Mouse (Mus musculus): Measurements from ENCODE around the gene H2-Q7. TPM values are rescaled to one million over a fixed set of nuclear protein-coding genes. Genes with fewer than 3 reads are reported as not detected.
A peak's percentile ranks its signal among the peaks of the same experiment; 100 is the strongest.
"Not testable (repeated sequence)": the region's sequence is repeated elsewhere in the genome, so short reads cannot be mapped to it uniquely, and the experiment has no call there.

Gene H2-Q7
- polyA plus RNA-seq (2014; fragmentation: Nextera tagmentation; extraction: Ambion mirVana) = 11.2 and 12.5 TPM in 2 replicates

- not testable (repeated sequence) for H3K4me1 ChIP-seq (ENCODE audit: control insufficient read depth, insufficient read depth, low read length); H3K27ac ChIP-seq (ENCODE audit: low read depth, low read length); H3K36me3 ChIP-seq (ENCODE audit: control insufficient read depth, insufficient read depth, low read length); H3K27me3 ChIP-seq (ENCODE audit: control insufficient read depth, insufficient read depth, low read length); H3K9me3 ChIP-seq (ENCODE audit: control insufficient read depth, low read length)
- ATAC-seq (ENCODE audit: insufficient read depth, low FRiP score, low TSS enrichment) = peak; percentile 95
- WGBS = 3% methylated on average over 18 of the region's 18 CpGs
- Histone ChIP-seq H3K9ac (ENCODE audit: low read length) (peak within 1 kb of the TSS; percentile 62), H3K4me3 (ENCODE audit: low read depth, low read length) (peak within 1 kb of the TSS; percentile 41), H3K4me2 (ENCODE audit: low read depth) (peak within 1 kb of the TSS; percentile 86)
- DNase-seq (ENCODE audit: low spot score) = peak; percentile 75
Observed at GRCm38 (mm10) chr17:35438885-35439284, at the start of gene H2-Q7. Gene H2-Q7, plus strand, starts transcription at chr17:35439155.

GRCm38 (mm10) chr17:35389796-35390195 is 49.2 kb upstream of the H2-Q7 start:
- H3K36me3 ChIP-seq (ENCODE audit: control insufficient read depth, insufficient read depth, low read length); H3K9me3 ChIP-seq (ENCODE audit: control insufficient read depth, low read length); H3K27ac ChIP-seq (ENCODE audit: low read depth, low read length); ATAC-seq (ENCODE audit: insufficient read depth, low FRiP score, low TSS enrichment); H3K4me3 ChIP-seq (ENCODE audit: low read depth, low read length); H3K9ac ChIP-seq (ENCODE audit: low read length); H3K4me2 ChIP-seq (ENCODE audit: low read depth); H3K4me1 ChIP-seq (ENCODE audit: control insufficient read depth, insufficient read depth, low read length); H3K27me3 ChIP-seq (ENCODE audit: control insufficient read depth, insufficient read depth, low read length): not testable (repeated sequence)
- DNase-seq (ENCODE audit: low spot score) = peak; percentile 32
- 4% methylated on average over 7 of the region's 7 CpGs for WGBS

- 72% methylated on average over 2 of the region's 2 CpGs for WGBS
- not testable (repeated sequence) for ATAC-seq (ENCODE audit: insufficient read depth, low FRiP score, low TSS enrichment); H3K4me3 ChIP-seq (ENCODE audit: low read depth, low read length)
Observed at GRCm38 (mm10) chr17:35392671-35393070, 46.3 kb upstream of the H2-Q7 start.

GRCm38 (mm10) chr17:35393864-35394800 is 44.8 kb upstream of the H2-Q7 start:
- not testable (repeated sequence) for H3K36me3 ChIP-seq (ENCODE audit: control insufficient read depth, insufficient read depth, low read length); DNase-seq (ENCODE audit: low spot score)
- under 1% methylated on average over 44 of the region's 75 CpGs for WGBS

More at GRCm38 (mm10) chr17:35392671-35393070, 46.3 kb upstream of the H2-Q7 start:
- H3K9ac ChIP-seq (ENCODE audit: low read length); H3K4me1 ChIP-seq (ENCODE audit: control insufficient read depth, insufficient read depth, low read length); H3K27ac ChIP-seq (ENCODE audit: low read depth, low read length); H3K9me3 ChIP-seq (ENCODE audit: control insufficient read depth, low read length); DNase-seq (ENCODE audit: low spot score); H3K4me2 ChIP-seq (ENCODE audit: low read depth); H3K27me3 ChIP-seq (ENCODE audit: control insufficient read depth, insufficient read depth, low read length); H3K36me3 ChIP-seq (ENCODE audit: control insufficient read depth, insufficient read depth, low read length): not testable (repeated sequence)

GRCm38 (mm10) chr17:35396956-35397355 is 42.0 kb upstream of the H2-Q7 start:
- not testable (repeated sequence) for H3K9ac ChIP-seq (ENCODE audit: low read length); H3K9me3 ChIP-seq (ENCODE audit: control insufficient read depth, low read length); H3K4me3 ChIP-seq (ENCODE audit: low read depth, low read length); H3K27ac ChIP-seq (ENCODE audit: low read depth, low read length); H3K27me3 ChIP-seq (ENCODE audit: control insufficient read depth, insufficient read depth, low read length); H3K4me2 ChIP-seq (ENCODE audit: low read depth); DNase-seq (ENCODE audit: low spot score); H3K4me1 ChIP-seq (ENCODE audit: control insufficient read depth, insufficient read depth, low read length); H3K36me3 ChIP-seq (ENCODE audit: control insufficient read depth, insufficient read depth, low read length); ATAC-seq (ENCODE audit: insufficient read depth, low FRiP score, low TSS enrichment)
- WGBS = 87% methylated on average over 2 of the region's 2 CpGs

More at GRCm38 (mm10) chr17:35393864-35394800, 44.8 kb upstream of the H2-Q7 start:
- not testable (repeated sequence) for H3K9ac ChIP-seq (ENCODE audit: low read length); H3K27me3 ChIP-seq (ENCODE audit: control insufficient read depth, insufficient read depth, low read length); H3K27ac ChIP-seq (ENCODE audit: low read depth, low read length); H3K9me3 ChIP-seq (ENCODE audit: control insufficient read depth, low read length); H3K4me1 ChIP-seq (ENCODE audit: control insufficient read depth, insufficient read depth, low read length)
- Histone ChIP-seq H3K4me2 (ENCODE audit: low read depth) (peak overlapping the region; percentile 36), H3K4me3 (ENCODE audit: low read depth, low read length) (peak overlapping the region; percentile 23)
- peak; percentile 76 for ATAC-seq (ENCODE audit: insufficient read depth, low FRiP score, low TSS enrichment)

GRCm38 (mm10) chr17:35413057-35413456 is 25.9 kb upstream of the H2-Q7 start:
- no CpG with 5 or more reads among the region's 1 CpGs for WGBS
- not testable (repeated sequence) for DNase-seq (ENCODE audit: low spot score)

GRCm38 (mm10) chr17:35415273-35416129 is 23.5 kb upstream of the H2-Q7 start:
- not testable (repeated sequence) for H3K27me3 ChIP-seq (ENCODE audit: control insufficient read depth, insufficient read depth, low read length); ATAC-seq (ENCODE audit: insufficient read depth, low FRiP score, low TSS enrichment); H3K36me3 ChIP-seq (ENCODE audit: control insufficient read depth, insufficient read depth, low read length); H3K4me1 ChIP-seq (ENCODE audit: control insufficient read depth, insufficient read depth, low read length); H3K4me2 ChIP-seq (ENCODE audit: low read depth); H3K9ac ChIP-seq (ENCODE audit: low read length); DNase-seq (ENCODE audit: low spot score); H3K9me3 ChIP-seq (ENCODE audit: control insufficient read depth, low read length); H3K4me3 ChIP-seq (ENCODE audit: low read depth, low read length); H3K27ac ChIP-seq (ENCODE audit: low read depth, low read length)
- 58% methylated on average over 3 of the region's 10 CpGs for WGBS

More at GRCm38 (mm10) chr17:35413057-35413456, 25.9 kb upstream of the H2-Q7 start:
- not testable (repeated sequence) for H3K4me2 ChIP-seq (ENCODE audit: low read depth); H3K27me3 ChIP-seq (ENCODE audit: control insufficient read depth, insufficient read depth, low read length); H3K36me3 ChIP-seq (ENCODE audit: control insufficient read depth, insufficient read depth, low read length); ATAC-seq (ENCODE audit: insufficient read depth, low FRiP score, low TSS enrichment); H3K9me3 ChIP-seq (ENCODE audit: control insufficient read depth, low read length); H3K4me1 ChIP-seq (ENCODE audit: control insufficient read depth, insufficient read depth, low read length); H3K27ac ChIP-seq (ENCODE audit: low read depth, low read length); H3K4me3 ChIP-seq (ENCODE audit: low read depth, low read length); H3K9ac ChIP-seq (ENCODE audit: low read length)

- DNase-seq (ENCODE audit: low spot score) = no peak
- Histone ChIP-seq H3K27me3 (ENCODE audit: control insufficient read depth, insufficient read depth, low read length) (no peaks in the 10 kb centered on the region), H3K27ac (ENCODE audit: low read depth, low read length) (no peak overlapping the region), H3K4me3 (ENCODE audit: low read depth, low read length) (no peak overlapping the region), H3K9me3 (ENCODE audit: control insufficient read depth, low read length) (no peaks in the 10 kb centered on the region), H3K36me3 (ENCODE audit: control insufficient read depth, insufficient read depth, low read length) (no peaks in the 10 kb centered on the region), H3K9ac (ENCODE audit: low read length) (no peak overlapping the region), H3K4me1 (ENCODE audit: control insufficient read depth, insufficient read depth, low read length) (no peaks in the 10 kb centered on the region), H3K4me2 (ENCODE audit: low read depth) (no peak overlapping the region)
- no peak for ATAC-seq (ENCODE audit: insufficient read depth, low FRiP score, low TSS enrichment)
- 58% methylated on average over 7 of the region's 7 CpGs for WGBS
Observed at GRCm38 (mm10) chr17:35418772-35419171, 20.2 kb upstream of the H2-Q7 start.

Measured in neural tube, embryonic 11.5 days (tissue).